Mouse (Mus musculus): ENCODE measurements at regions not wholly inside any gene's neighbourhood (a gene's known extent, or its start where the extent isn't known, plus 50 kb on each side); places are given as distances from the start of the nearest gene placed in this dataset.

- ChIA-PET POLR2A (no interaction called here), CTCF (interaction anchor here (1.0 to 1.1 kb wide), 2 partner anchors 22 to 204 kb away, joined by 3 read pairs; no protein-coding TSS in a partner anchor)
- no peak for DNase-seq (ENCODE audit: low read depth, low spot score)
- no peak for ATAC-seq
- no peaks in the 10 kb centered on the region for H3K27me3 ChIP-seq
- TF ChIP-seq CTCF (IDR thresholded peaks at IDR 0.05), result no peak
- in situ Hi-C loops (cut with MboI; ENCODE audit: low pct_unique_long_range_greater_than_20kb), result no loop called here
These were observed 400.9 kb downstream of the Ptprc start for GRCm38 (mm10) chr1:137774586-137774985.

GRCm38 (mm10) chr1:137760797-137761196 lies 414.7 kb downstream of the Ptprc start:
- TF ChIP-seq CTCF (IDR thresholded peaks at IDR 0.05), result no peak
- ChIA-PET POLR2A (no interaction called here), CTCF (no interaction called here)
- DNase-seq (ENCODE audit: low read depth, low spot score), result no peak
- H3K27me3 ChIP-seq, result no peaks in the 10 kb centered on the region
- in situ Hi-C loops (cut with MboI; ENCODE audit: low pct_unique_long_range_greater_than_20kb), result no loop called here
- no peak for ATAC-seq

GRCm38 (mm10) chr1:137751446-137751961 lies 424.0 kb downstream of the Ptprc start:
- ATAC-seq (peak; percentile 79), DNase-seq (ENCODE audit: low read depth, low spot score) (peak; percentile 20)
- CTCF ChIA-PET, result interaction anchor here (1.0 to 1.2 kb wide), 4 partner anchors 8 to 30 kb away, joined by 3 to 5 read pairs (median 4); no protein-coding TSS in a partner anchor
- no peaks in the 10 kb centered on the region for H3K27me3 ChIP-seq
- in situ Hi-C loops (cut with MboI; ENCODE audit: low pct_unique_long_range_greater_than_20kb), result no loop called here
- no peak for TF ChIP-seq CTCF (IDR thresholded peaks at IDR 0.05)
- POLR2A ChIA-PET, result interaction anchor here (0.5 to 1.3 kb wide), 3 partner anchors 13 to 23 kb away, joined by 3 read pairs; no protein-coding TSS in a partner anchor

- H3K27me3 ChIP-seq, result no peaks in the 10 kb centered on the region
- ATAC-seq (no peak), DNase-seq (ENCODE audit: low read depth, low spot score) (no peak)
- CTCF ChIA-PET, result interaction anchor here (1.2 kb wide), 1 partner anchor 112 kb away, joined by 4 read pairs; no protein-coding TSS in a partner anchor
- TF ChIP-seq CTCF (IDR thresholded peaks at IDR 0.05), result no peak
- in situ Hi-C loops (cut with MboI; ENCODE audit: low pct_unique_long_range_greater_than_20kb), result no loop called here
- POLR2A ChIA-PET, result interaction anchor here (1.3 kb wide), 1 partner anchor 12 kb away, joined by 3 read pairs; no protein-coding TSS in a partner anchor
These were observed 424.6 kb downstream of the Ptprc start for GRCm38 (mm10) chr1:137750894-137751293.

GRCm38 (mm10) chr1:137746129-137746528 lies 429.4 kb downstream of the Ptprc start:
- no peaks in the 10 kb centered on the region for H3K27me3 ChIP-seq
- POLR2A ChIA-PET, result no interaction called here
- CTCF ChIA-PET, result no interaction called here
- DNase-seq (ENCODE audit: low read depth, low spot score) (no peak), ATAC-seq (no peak)
- TF ChIP-seq CTCF (IDR thresholded peaks at IDR 0.05), result no peak
- in situ Hi-C loops (cut with MboI; ENCODE audit: low pct_unique_long_range_greater_than_20kb), result no loop called here

- TF ChIP-seq CTCF (IDR thresholded peaks at IDR 0.05), result no peak
- DNase-seq (ENCODE audit: low read depth, low spot score) (peak; percentile 31), ATAC-seq (peak; percentile 92)
- CTCF ChIA-PET, result interaction anchor here (1.4 kb wide), 1 partner anchor 14 kb away, joined by 4 read pairs; no protein-coding TSS in a partner anchor
- in situ Hi-C loops (cut with MboI; ENCODE audit: low pct_unique_long_range_greater_than_20kb), result no loop called here
- POLR2A ChIA-PET, result interaction anchor here (1.4 kb wide), 1 partner anchor 13 kb away, joined by 3 read pairs; no protein-coding TSS in a partner anchor
- H3K27me3 ChIP-seq, result no peaks in the 10 kb centered on the region
These were observed 437.2 kb downstream of the Ptprc start for GRCm38 (mm10) chr1:137738157-137738851.

GRCm38 (mm10) chr1:137703882-137704281 lies 471.6 kb downstream of the Ptprc start:
- H3K27me3 ChIP-seq, result no peaks in the 10 kb centered on the region
- DNase-seq (ENCODE audit: low read depth, low spot score) (no peak), ATAC-seq (peak; percentile 62)
- ChIA-PET POLR2A (no interaction called here), CTCF (no interaction called here)
- in situ Hi-C loops (cut with MboI; ENCODE audit: low pct_unique_long_range_greater_than_20kb), result no loop called here
- TF ChIP-seq CTCF (IDR thresholded peaks at IDR 0.05), result no peak

- DNase-seq (ENCODE audit: low read depth, low spot score) (no peak), ATAC-seq (no peak)
- ChIA-PET POLR2A (no interaction called here), CTCF (interaction anchor here (1.1 kb wide), 1 partner anchor 50 kb away, joined by 4 read pairs; no protein-coding TSS in a partner anchor)
- no peak for TF ChIP-seq CTCF (IDR thresholded peaks at IDR 0.05)
- in situ Hi-C loops (cut with MboI; ENCODE audit: low pct_unique_long_range_greater_than_20kb), result no loop called here
- H3K27me3 ChIP-seq, result no peaks in the 10 kb centered on the region
These were observed 476.6 kb downstream of the Ptprc start for GRCm38 (mm10) chr1:137698876-137699275.

- in situ Hi-C loops (cut with MboI; ENCODE audit: low pct_unique_long_range_greater_than_20kb), result no loop called here
- CTCF ChIA-PET, result interaction anchor here (1.6 kb wide), 1 partner anchor 8 kb away, joined by 6 read pairs; no protein-coding TSS in a partner anchor
- DNase-seq (ENCODE audit: low read depth, low spot score), result no peak
- POLR2A ChIA-PET, result no interaction called here
- ATAC-seq, result no peak
- TF ChIP-seq CTCF (IDR thresholded peaks at IDR 0.05), result no peak
- no peaks in the 10 kb centered on the region for H3K27me3 ChIP-seq
These were observed 478.2 kb downstream of the Ptprc start for GRCm38 (mm10) chr1:137697289-137697688.

GRCm38 (mm10) chr1:137696796-137697195 lies 478.7 kb downstream of the Ptprc start:
- POLR2A ChIA-PET, result no interaction called here
- in situ Hi-C loops (cut with MboI; ENCODE audit: low pct_unique_long_range_greater_than_20kb), result no loop called here
- ATAC-seq (no peak), DNase-seq (ENCODE audit: low read depth, low spot score) (no peak)
- no peaks in the 10 kb centered on the region for H3K27me3 ChIP-seq
- CTCF ChIA-PET, result interaction anchor here (1.6 kb wide), 1 partner anchor 9 kb away, joined by 6 read pairs; no protein-coding TSS in a partner anchor
- TF ChIP-seq CTCF (IDR thresholded peaks at IDR 0.05), result no peak

- H3K27me3 ChIP-seq, result no peaks in the 10 kb centered on the region
- in situ Hi-C loops (cut with MboI; ENCODE audit: low pct_unique_long_range_greater_than_20kb), result no loop called here
- POLR2A ChIA-PET, result interaction anchor here (0.6 kb wide), 1 partner anchor 1141 kb away, joined by 4 read pairs; no protein-coding TSS in a partner anchor
- TF ChIP-seq CTCF (IDR thresholded peaks at IDR 0.05), result no peak
- no peak for DNase-seq (ENCODE audit: low read depth, low spot score)
- CTCF ChIA-PET, result interaction anchor here (0.9 to 1.6 kb wide), 2 partner anchors 10 kb away, joined by 3 to 6 read pairs; no protein-coding TSS in a partner anchor
- ATAC-seq, result no peak
These were observed 479.8 kb downstream of the Ptprc start for GRCm38 (mm10) chr1:137695751-137696150.

All from Patski (cell line).